Mouse (Mus musculus): ENCODE measurements around the gene Tfam.

- no peak for TF ChIP-seq CTCF (IDR thresholded peaks at IDR 0.05; ENCODE audit: insufficient read depth, low read length)
- no peak for TF ChIP-seq POLR2A (IDR thresholded peaks at IDR 0.05; ENCODE audit: borderline replicate concordance, extremely low read depth, low read depth, low read length)
These were observed 58.0 kb downstream of the Tfam start for GRCm38 (mm10) chr10:71180057-71180456.

All from lung, adult 2 months (tissue).